Mouse (Mus musculus) induced T-regulatory cell, adult 2 months (primary cell): ENCODE results near the gene Magea10.

Experiments used
- DNase-seq: peaks from one replicate; pipeline ENCODE4 v3.0.0-alpha.2; 2012; ENCODE audit warnings: low read depth

The Magea10 gene

GRCm38 (mm10) chrX:72386758-72387157, at the start of gene Magea10:
Gene Magea10 (minus strand): TSS chrX:72386858.
- no peak for DNase-seq

GRCm38 (mm10) chrX:72381972-72382371, 4.7 kb downstream of the Magea10 start:
- DNase-seq: no peak
